Mouse (Mus musculus): Measurements from ENCODE around the gene Sntn.
A peak's percentile ranks its signal among the peaks of the same experiment; 100 is the strongest.

The Sntn gene

DNA sequence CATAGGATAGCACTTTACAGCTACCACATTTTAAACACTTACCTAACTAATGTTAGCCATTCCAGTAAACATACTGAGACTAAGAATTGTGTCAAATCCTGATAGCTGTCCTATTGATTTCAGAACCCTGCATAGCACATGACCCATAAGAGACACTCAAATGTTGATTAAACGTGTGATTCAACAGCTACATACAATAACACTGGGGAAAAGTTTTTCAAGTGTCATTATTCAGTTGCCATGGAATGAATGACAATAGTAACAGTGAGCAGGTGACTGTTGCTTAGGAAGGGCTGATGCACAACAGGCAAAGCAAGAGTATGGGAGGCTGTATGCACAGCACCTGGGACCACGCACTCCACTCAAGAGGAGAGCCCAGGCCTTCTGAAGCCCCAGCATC is at the start of gene Sntn:
Gene Sntn, plus strand, starts transcription at position 301 of the 400 bp plus-strand sequence.
- DNase-seq (ENCODE audit: low read depth, low spot score) = no peak

DNA sequence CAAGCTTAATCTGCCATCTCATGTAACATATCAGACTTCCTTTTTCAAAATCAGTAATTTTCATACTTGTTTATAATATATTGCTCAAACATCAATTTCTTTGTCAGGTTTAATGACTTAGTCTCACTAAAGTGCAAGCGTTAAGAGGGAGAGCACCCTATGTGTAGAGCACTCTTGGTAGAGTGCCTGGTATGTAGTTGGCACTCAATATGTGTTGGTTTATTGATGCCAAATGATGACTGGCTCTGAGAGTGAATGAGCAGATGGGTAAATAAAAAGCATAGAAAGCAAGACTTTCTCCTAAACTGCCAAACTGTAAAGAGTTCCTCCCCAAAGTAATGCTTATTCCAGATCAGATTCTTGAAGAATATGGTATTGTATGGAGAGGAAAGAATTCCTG is 20.8 kb upstream of the Sntn start:
- DNase-seq (ENCODE audit: low read depth, low spot score) = no peak

DNA sequence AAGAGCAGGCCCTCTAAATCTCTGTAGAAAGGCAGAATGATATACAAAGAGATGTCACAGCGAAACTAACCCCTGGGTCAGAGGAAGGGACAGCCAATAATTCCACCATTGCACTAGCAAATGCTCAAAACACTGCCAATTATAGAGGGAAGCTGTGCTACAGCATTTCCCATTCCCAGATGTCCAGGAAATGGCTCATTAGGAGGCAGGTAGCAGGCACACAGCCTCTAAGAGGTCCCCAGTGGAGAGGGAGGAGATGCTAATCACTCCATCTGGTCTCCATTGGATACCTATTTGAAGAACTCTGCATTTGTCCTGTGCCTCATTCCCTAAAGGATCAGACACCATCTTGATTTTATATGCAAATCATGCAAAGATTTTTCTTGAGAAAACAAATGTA is 19.6 kb upstream of the Sntn start:
- no peak for DNase-seq (ENCODE audit: low read depth, low spot score)

DNA sequence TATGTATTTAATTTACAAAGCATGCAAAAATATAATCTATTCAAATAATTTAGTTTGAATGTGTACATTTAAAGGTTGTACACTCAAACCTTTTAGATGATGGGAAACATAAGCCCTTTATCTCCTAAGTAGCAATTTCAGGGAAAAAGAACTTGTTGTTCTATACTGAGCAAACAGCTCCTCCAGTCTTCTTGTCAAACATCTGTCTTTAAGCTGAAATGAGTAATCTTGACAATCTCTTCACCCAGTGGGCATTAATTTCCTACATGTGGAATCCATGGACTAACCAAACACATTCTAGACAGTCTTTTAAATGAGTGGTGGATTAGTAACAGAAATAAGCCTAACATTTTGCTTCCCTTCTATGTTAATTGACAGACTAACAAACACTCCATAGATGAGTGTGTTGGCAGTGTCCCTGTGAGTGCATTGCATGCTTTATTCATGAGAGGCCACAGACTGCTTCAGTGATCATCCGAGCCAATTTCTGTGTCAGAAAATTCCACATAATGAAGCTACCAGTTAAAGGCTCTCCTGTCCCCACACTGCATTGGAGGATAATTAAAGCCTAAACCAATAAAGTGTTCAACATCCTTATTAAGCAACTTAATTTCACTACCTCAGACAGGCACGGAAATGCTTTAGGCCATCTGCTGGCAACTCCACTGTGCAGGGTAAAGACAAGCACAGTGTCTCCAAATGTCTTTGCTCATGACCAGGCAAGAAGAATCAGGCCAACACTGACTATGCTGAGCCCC is 19.0 kb upstream of the Sntn start:
- DNase-seq (ENCODE audit: low read depth, low spot score) = peak; percentile 5

DNA sequence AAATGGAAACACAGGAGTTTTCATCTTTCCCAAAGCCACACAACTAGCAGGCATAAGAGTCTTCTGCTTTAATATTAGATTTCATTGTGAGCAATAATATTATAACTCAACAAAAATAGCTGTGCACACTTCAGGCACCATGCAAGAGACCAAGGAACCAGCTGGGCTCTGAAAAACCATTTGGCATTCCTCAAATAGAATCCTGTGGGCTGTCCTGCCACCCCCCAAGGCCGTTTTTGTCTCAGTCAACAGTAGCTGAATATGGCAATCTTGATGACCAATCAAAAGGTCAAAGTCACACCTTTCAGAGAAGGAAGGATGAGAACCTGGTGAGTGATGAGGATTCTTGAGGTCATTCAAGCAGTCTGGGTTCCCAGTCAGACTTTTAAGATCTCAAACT is 16.0 kb downstream of the Sntn start:
- no peak for DNase-seq (ENCODE audit: low read depth, low spot score)

DNA sequence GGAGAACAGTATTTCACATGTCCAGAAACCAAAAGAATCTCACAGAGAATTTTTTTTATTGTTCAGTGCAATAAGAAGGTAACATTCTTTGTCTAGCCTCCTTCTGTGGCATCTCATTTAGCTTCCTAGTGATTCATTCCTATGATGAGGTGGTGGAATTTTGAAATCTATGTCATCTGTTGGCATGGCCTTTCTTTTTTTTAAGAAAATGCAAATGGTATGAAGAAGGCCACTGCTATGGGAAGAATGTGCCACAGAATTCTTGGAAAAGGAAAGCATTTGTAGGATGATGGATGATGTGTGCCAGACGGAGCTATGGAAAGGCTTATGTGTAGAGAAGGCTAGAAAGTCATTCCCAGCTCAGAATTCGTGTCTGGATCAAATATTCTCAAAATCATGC is 19.8 kb downstream of the Sntn start:
- no peak for DNase-seq (ENCODE audit: low read depth, low spot score)

DNA sequence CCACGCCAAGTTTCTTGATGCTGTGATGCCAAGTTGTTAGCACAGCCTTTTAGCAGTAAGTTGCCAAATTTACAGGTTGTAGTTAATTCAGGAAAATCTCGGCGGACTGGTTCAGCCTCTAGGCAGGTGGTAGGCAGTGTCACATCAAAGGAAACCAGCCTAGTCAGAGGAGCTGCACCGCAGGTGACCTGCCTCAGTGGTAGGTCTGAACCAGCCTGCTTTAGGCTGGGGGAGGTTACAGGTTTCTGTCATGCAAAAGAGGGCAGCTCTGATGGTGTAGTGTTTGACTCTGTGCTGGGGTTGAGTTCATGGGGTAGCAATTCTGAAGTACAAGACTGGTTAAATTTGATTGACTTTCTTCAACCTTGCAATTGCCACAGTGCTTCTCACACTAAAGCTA is 61.6 kb downstream of the Sntn start:
- DNase-seq (ENCODE audit: low read depth, low spot score) = no peak

All from retina, postnatal 7 days (tissue).